Mouse (Mus musculus): ENCODE results near the gene Rpl27a. TPM values are rescaled to one million over a fixed set of nuclear protein-coding genes. Genes with fewer than 3 reads are reported as not detected.

Rpl27a gene
- polyA plus RNA-seq, 1 experiment from 2014 or later, result 119 TPM

DNA sequence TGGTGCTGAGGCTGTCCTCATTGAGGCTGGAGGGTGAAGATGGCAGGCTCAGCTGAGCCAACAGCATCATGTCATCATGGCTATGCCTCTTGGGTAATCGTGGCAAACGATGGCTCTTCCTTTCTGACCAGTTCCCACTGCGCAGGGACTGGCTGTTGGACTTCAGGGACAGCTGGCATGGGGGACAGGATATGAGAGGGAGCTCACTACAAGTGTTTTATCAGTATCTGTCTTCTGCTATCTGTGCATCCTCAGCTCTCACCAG, 23.3 kb downstream of the Rpl27a start:
- whole genome bisulfite sequencing, result 72% methylated on average over 3 of the region's 3 CpGs
- H3K4me3 ChIP-seq (ENCODE audit: low read depth, low read length), result no peak overlapping the region
- ATAC-seq (replicated peaks; ENCODE audit: low FRiP score) (no peak), DNase-seq (ENCODE audit: low spot score) (no peak)
- H3K9me3 ChIP-seq (ENCODE audit: control insufficient read depth, low read length), result no peaks in the 10 kb centered on the region
- H3K27me3 ChIP-seq (ENCODE audit: control insufficient read depth, insufficient read depth, low read length), result no peaks in the 10 kb centered on the region
- H3K27ac ChIP-seq (ENCODE audit: low read depth, low read length), result no peak overlapping the region
- H3K4me1 ChIP-seq (replicated peaks; ENCODE audit: control insufficient read depth, insufficient read depth, low read length), result no peaks in the 10 kb centered on the region
- H3K36me3 ChIP-seq (ENCODE audit: control insufficient read depth, insufficient read depth, low read length), result no peaks in the 10 kb centered on the region; the same call in 1 of the 2 replicates
- H3K9ac ChIP-seq (ENCODE audit: low read length), result no peak overlapping the region
- H3K4me2 ChIP-seq (ENCODE audit: low read depth, low read length, severe bottlenecking), result no peak overlapping the region

DNA sequence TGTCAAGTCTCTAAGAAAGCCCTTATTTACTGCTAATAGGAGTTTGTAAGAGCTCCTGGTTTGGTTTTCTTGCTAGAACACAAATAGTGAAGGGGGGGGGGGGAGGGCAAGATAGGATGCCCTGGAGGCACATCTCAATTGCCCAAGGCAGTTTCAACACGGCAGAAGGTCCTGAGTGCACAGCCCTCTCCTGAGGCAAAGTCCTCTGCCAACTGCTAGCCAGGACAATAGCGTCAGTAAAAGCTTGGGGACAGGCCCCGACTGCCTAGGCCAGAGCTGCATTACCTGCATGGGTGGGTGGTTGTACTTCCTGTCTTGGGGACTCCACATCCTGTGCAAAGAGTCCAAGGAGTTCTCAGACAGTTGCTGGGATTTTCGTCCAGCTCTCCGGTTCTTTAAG, 25.8 kb downstream of the Rpl27a start:
- no peak overlapping the region for H3K4me2 ChIP-seq (ENCODE audit: low read depth, low read length, severe bottlenecking)
- no peak overlapping the region for H3K9ac ChIP-seq (ENCODE audit: low read length)
- H3K27ac ChIP-seq (ENCODE audit: low read depth, low read length), result no peak overlapping the region
- H3K27me3 ChIP-seq (ENCODE audit: control insufficient read depth, insufficient read depth, low read length), result no peaks in the 10 kb centered on the region
- H3K4me1 ChIP-seq (replicated peaks; ENCODE audit: control insufficient read depth, insufficient read depth, low read length), result no peaks in the 10 kb centered on the region
- H3K36me3 ChIP-seq (ENCODE audit: control insufficient read depth, insufficient read depth, low read length), result no peaks in the 10 kb centered on the region; the same call in 1 of the 2 replicates
- 77% methylated on average over 5 of the region's 5 CpGs for WGBS
- DNase-seq (ENCODE audit: low spot score), result no peak
- no peak for ATAC-seq (replicated peaks; ENCODE audit: low FRiP score)
- H3K4me3 ChIP-seq (ENCODE audit: low read depth, low read length), result no peak overlapping the region
- H3K9me3 ChIP-seq (ENCODE audit: control insufficient read depth, low read length), result no peaks in the 10 kb centered on the region

DNA sequence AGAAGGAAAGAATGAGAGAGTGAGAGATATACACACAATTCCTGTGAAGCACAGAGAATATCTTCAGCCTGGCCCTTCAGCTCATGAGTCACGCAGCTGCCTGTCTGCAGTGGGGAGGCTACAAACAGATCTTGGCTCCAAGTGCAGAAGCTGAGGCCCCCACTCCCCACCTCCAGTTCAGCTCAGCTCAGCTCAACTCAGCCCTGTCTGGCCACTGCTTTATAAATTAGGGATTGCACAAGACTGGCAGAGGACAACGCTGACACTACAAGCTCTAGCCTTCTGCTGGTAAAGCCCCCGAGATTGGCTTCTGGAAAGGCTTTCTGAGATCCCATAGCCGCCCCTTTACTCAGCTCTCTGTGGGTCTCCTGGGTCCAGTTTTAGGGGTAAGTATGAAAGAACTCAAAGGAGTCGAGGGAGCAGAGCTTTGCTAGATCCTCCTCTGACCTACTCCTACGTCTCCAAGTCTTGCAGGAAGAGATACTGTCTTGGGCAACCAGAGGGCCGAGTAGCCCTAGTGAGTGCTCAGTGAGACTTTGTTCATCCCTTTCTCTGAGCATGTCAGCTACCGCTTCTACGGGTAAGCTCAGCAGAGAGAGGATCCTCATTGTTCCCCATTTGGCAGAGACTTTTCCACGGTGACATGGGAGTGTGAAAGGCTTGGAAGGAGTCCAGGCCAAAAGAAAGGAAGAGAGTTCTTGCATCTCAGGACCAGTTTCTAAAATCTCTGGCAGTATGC, 26.5 kb downstream of the Rpl27a start:
- Histone ChIP-seq H3K9me3 (ENCODE audit: control insufficient read depth, low read length) (no peaks in the 10 kb centered on the region), H3K36me3 (ENCODE audit: control insufficient read depth, insufficient read depth, low read length) (no peaks in the 10 kb centered on the region; the same call in 1 of the 2 replicates), H3K27me3 (ENCODE audit: control insufficient read depth, insufficient read depth, low read length) (no peaks in the 10 kb centered on the region), H3K4me1 (replicated peaks; ENCODE audit: control insufficient read depth, insufficient read depth, low read length) (no peaks in the 10 kb centered on the region), H3K4me2 (ENCODE audit: low read depth, low read length, severe bottlenecking) (no peak overlapping the region), H3K27ac (ENCODE audit: low read depth, low read length) (no peak overlapping the region), H3K9ac (ENCODE audit: low read length) (no peak overlapping the region), H3K4me3 (ENCODE audit: low read depth, low read length) (no peak overlapping the region)
- ATAC-seq (replicated peaks; ENCODE audit: low FRiP score) (no peak), DNase-seq (ENCODE audit: low spot score) (no peak)
- 88% methylated on average over 10 of the region's 10 CpGs for WGBS

DNA sequence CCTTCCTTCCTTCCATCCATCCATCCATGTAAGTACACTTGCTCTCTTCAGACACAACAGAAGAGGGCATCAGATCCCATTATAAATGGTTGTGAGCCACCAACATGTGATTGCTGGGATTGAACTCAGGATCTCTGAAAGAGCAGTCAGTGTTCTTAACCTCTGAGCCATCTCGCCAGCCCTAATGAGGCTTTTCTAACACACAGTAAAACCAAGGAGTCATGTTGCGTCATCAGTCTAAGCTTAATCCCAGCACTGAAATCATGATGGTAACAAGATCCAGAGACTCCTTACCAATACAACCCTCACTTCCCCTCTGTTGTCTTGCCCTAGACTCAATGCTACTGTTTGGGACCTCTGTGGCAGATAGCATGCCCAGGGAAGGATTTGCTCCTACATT, 27.2 kb downstream of the Rpl27a start:
- H3K27ac ChIP-seq (ENCODE audit: low read depth, low read length), result no peak overlapping the region
- H3K9me3 ChIP-seq (ENCODE audit: control insufficient read depth, low read length), result no peaks in the 10 kb centered on the region
- H3K4me2 ChIP-seq (ENCODE audit: low read depth, low read length, severe bottlenecking), result no peak overlapping the region
- 86% methylated on average over 2 of the region's 2 CpGs for WGBS
- no peak overlapping the region for H3K9ac ChIP-seq (ENCODE audit: low read length)
- H3K4me3 ChIP-seq (ENCODE audit: low read depth, low read length), result no peak overlapping the region
- no peak for ATAC-seq (replicated peaks; ENCODE audit: low FRiP score)
- no peaks in the 10 kb centered on the region for H3K27me3 ChIP-seq (ENCODE audit: control insufficient read depth, insufficient read depth, low read length)
- H3K36me3 ChIP-seq (ENCODE audit: control insufficient read depth, insufficient read depth, low read length), result no peaks in the 10 kb centered on the region; the same call in 1 of the 2 replicates
- DNase-seq (ENCODE audit: low spot score), result no peak
- no peaks in the 10 kb centered on the region for H3K4me1 ChIP-seq (replicated peaks; ENCODE audit: control insufficient read depth, insufficient read depth, low read length)

DNA sequence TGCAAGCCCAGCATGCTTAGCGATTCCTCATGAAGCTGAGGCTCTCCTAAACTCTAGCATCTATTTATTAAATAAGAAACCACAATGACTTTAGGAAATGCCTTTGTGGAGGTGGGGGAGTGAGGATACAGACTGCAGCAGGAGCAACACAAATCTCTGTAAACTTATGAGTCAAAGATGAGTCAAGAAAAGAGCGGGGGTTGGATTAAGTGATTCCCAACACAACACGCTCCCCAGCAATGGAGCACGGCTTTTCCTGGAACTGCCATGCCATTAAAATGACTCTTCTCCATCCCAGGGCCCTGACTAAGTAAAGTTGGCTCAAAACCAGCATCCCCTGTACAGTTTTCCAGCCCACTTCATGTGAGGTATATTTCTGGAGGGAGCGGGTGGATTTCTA, 27.8 kb downstream of the Rpl27a start:
- Histone ChIP-seq H3K9ac (ENCODE audit: low read length) (no peak overlapping the region), H3K27ac (ENCODE audit: low read depth, low read length) (no peak overlapping the region), H3K9me3 (ENCODE audit: control insufficient read depth, low read length) (no peaks in the 10 kb centered on the region), H3K4me2 (ENCODE audit: low read depth, low read length, severe bottlenecking) (no peak overlapping the region), H3K27me3 (ENCODE audit: control insufficient read depth, insufficient read depth, low read length) (no peaks in the 10 kb centered on the region), H3K4me1 (replicated peaks; ENCODE audit: control insufficient read depth, insufficient read depth, low read length) (no peaks in the 10 kb centered on the region), H3K36me3 (ENCODE audit: control insufficient read depth, insufficient read depth, low read length) (no peaks in the 10 kb centered on the region; the same call in 1 of the 2 replicates), H3K4me3 (ENCODE audit: low read depth, low read length) (no peak overlapping the region)
- no peak for DNase-seq (ENCODE audit: low spot score)
- ATAC-seq (replicated peaks; ENCODE audit: low FRiP score), result no peak
- WGBS, result 100% methylated on average over 5 of the region's 5 CpGs

DNA sequence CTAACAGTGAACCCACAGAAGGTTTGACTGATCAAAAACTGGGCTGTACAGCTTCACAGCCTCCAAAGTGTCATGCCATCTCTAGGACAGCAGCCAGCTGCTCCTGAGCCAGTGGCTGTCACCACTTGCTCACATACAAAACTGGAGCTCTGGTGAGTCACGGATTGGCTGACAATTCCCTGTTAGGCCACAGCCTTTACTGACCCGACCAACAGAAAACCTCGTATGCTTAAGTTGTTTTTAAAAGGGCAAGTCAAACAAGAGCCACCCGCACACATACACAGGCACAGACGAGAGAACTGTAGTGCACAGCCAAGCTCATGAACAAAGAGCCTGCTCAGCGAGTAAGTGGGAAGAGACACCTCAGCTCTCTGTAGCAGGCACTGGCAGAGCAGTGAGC, 40.6 kb downstream of the Rpl27a start:
- no peak for DNase-seq (ENCODE audit: low spot score)
- Histone ChIP-seq H3K4me3 (ENCODE audit: low read depth, low read length) (no peak overlapping the region), H3K9me3 (ENCODE audit: control insufficient read depth, low read length) (no peaks in the 10 kb centered on the region), H3K4me1 (replicated peaks; ENCODE audit: control insufficient read depth, insufficient read depth, low read length) (no peaks in the 10 kb centered on the region; the same call in 1 of the 2 replicates), H3K36me3 (ENCODE audit: control insufficient read depth, insufficient read depth, low read length) (no peaks in the 10 kb centered on the region), H3K27ac (ENCODE audit: low read depth, low read length) (no peak overlapping the region), H3K4me2 (ENCODE audit: low read depth, low read length, severe bottlenecking) (no peak overlapping the region), H3K27me3 (ENCODE audit: control insufficient read depth, insufficient read depth, low read length) (no peaks in the 10 kb centered on the region), H3K9ac (ENCODE audit: low read length) (no peak overlapping the region)
- no peak for ATAC-seq (replicated peaks; ENCODE audit: low FRiP score)
- 50% methylated on average over 6 of the region's 6 CpGs for WGBS

DNA sequence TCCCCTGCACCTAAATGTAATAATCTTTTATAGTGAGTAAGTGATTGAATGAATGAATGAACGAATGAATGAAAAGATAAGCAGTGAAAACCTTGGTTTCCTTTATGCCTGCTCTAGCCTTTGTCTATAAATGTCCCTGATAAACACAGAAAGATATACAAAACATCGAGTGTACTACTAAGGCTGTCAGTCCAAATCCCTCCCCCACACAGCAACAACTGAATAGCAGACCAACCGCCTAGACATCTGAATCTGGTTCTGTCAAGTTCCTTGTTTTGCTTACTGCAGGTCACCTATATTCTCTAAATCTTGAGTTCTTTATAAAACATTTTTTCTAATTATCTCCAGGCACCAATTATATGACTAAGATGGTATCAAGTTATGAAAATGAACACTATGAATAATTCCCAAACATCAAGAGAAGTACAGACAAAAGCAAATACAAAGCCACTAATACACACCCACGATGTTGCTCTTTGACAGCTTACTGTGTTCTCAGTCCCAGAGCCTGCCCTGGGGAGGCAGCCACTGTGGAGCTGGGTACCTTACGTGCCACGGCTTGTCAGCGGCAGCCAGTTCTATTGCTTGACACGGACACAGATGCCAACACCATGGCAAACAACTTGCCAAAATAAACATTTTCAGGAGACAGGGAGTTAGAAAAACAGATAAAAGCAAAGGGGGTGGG, 42.7 kb downstream of the Rpl27a start:
- ATAC-seq (replicated peaks; ENCODE audit: low FRiP score), result no peak
- H3K9me3 ChIP-seq (ENCODE audit: control insufficient read depth, low read length), result no peaks in the 10 kb centered on the region
- no peak overlapping the region for H3K27ac ChIP-seq (ENCODE audit: low read depth, low read length)
- H3K9ac ChIP-seq (ENCODE audit: low read length), result no peak overlapping the region
- H3K27me3 ChIP-seq (ENCODE audit: control insufficient read depth, insufficient read depth, low read length), result no peaks in the 10 kb centered on the region
- H3K4me3 ChIP-seq (ENCODE audit: low read depth, low read length), result no peak overlapping the region
- DNase-seq (ENCODE audit: low spot score), result no peak
- 84% methylated on average over 8 of the region's 8 CpGs for WGBS
- no peaks in the 10 kb centered on the region; the same call in 1 of the 2 replicates for H3K4me1 ChIP-seq (replicated peaks; ENCODE audit: control insufficient read depth, insufficient read depth, low read length)
- no peaks in the 10 kb centered on the region for H3K36me3 ChIP-seq (ENCODE audit: control insufficient read depth, insufficient read depth, low read length)
- H3K4me2 ChIP-seq (ENCODE audit: low read depth, low read length, severe bottlenecking), result no peak overlapping the region

DNA sequence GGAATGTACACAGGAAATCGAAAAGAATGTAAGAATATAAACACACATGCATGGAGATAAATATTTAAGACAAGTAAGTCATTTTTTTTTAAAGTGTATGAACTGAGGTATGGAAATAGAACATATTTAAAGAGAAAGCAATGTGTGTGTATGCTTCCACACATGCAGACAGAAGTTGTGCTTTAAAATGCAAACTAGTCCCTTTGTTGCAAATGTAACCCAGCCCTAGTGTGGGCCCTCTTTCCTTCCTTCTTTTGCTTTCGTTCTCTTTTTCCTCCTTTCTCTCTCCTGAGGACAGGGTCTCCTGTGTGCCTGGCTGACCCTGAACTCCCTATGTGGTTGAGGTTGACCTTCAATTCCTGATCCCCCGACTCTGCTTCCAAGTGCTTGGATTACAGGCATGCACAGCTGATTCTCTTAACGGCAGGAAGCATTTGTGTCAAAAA, 43.2 kb downstream of the Rpl27a start:
- ATAC-seq (replicated peaks; ENCODE audit: low FRiP score) (no peak), DNase-seq (ENCODE audit: low spot score) (no peak)
- H3K4me2 ChIP-seq (ENCODE audit: low read depth, low read length, severe bottlenecking), result no peak overlapping the region
- H3K9me3 ChIP-seq (ENCODE audit: control insufficient read depth, low read length), result no peaks in the 10 kb centered on the region
- H3K4me3 ChIP-seq (ENCODE audit: low read depth, low read length), result no peak overlapping the region
- H3K27ac ChIP-seq (ENCODE audit: low read depth, low read length), result no peak overlapping the region
- H3K9ac ChIP-seq (ENCODE audit: low read length), result no peak overlapping the region
- H3K36me3 ChIP-seq (ENCODE audit: control insufficient read depth, insufficient read depth, low read length), result no peaks in the 10 kb centered on the region
- no peaks in the 10 kb centered on the region for H3K27me3 ChIP-seq (ENCODE audit: control insufficient read depth, insufficient read depth, low read length)
- no peaks in the 10 kb centered on the region; the same call in 1 of the 2 replicates for H3K4me1 ChIP-seq (replicated peaks; ENCODE audit: control insufficient read depth, insufficient read depth, low read length)
- 67% methylated on average over 4 of the region's 4 CpGs for WGBS

DNA sequence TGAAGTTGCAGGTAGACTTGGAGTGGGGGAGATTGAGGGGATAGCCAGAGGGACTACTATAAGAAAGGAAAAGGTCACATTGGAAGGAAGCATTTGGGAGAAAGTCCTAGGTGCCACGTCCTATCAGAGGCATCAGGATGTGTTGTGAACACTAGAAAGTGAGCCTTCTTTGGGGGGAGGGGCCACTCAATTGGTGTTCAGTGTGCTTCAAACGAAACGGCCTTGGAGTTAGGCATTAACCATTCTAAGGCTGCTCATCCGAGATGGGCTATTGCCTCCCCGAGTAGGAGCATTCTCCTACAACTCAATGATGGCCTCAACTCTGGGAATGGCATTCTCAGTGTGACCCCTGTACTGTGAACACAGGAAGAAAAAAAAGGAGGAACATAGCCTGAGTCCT, 43.7 kb downstream of the Rpl27a start:
- Histone ChIP-seq H3K4me3 (ENCODE audit: low read depth, low read length) (no peak overlapping the region), H3K27me3 (ENCODE audit: control insufficient read depth, insufficient read depth, low read length) (no peaks in the 10 kb centered on the region), H3K27ac (ENCODE audit: low read depth, low read length) (no peak overlapping the region), H3K9me3 (ENCODE audit: control insufficient read depth, low read length) (no peaks in the 10 kb centered on the region), H3K4me2 (ENCODE audit: low read depth, low read length, severe bottlenecking) (no peak overlapping the region), H3K9ac (ENCODE audit: low read length) (no peak overlapping the region), H3K36me3 (ENCODE audit: control insufficient read depth, insufficient read depth, low read length) (no peaks in the 10 kb centered on the region), H3K4me1 (replicated peaks; ENCODE audit: control insufficient read depth, insufficient read depth, low read length) (no peaks in the 10 kb centered on the region; the same call in 1 of the 2 replicates)
- 80% methylated on average over 5 of the region's 5 CpGs for WGBS
- no peak for ATAC-seq (replicated peaks; ENCODE audit: low FRiP score)
- DNase-seq (ENCODE audit: low spot score), result no peak
